Mouse (Mus musculus): ENCODE results near the gene Oser1.

- no peak for TF ChIP-seq GATA1 (IDR thresholded peaks at IDR 0.05; ENCODE audit: borderline replicate concordance, low read length)
- no peak for TF ChIP-seq FLI1 (IDR thresholded peaks at IDR 0.05; ENCODE audit: low read length)
These were observed 45.2 kb upstream of the Oser1 start for GRCm38 (mm10) chr2:163469711-163470110.

Measured in megakaryocyte, embryonic 14.5 days (primary cell).